Mouse (Mus musculus): ENCODE measurements around the gene Glb1l. TPM values are rescaled to one million over a fixed set of nuclear protein-coding genes. Genes with fewer than 3 reads are reported as not detected.

The Glb1l gene
- polyA plus RNA-seq, 1 experiment from 2014 or later, result 12.8 TPM

- Histone ChIP-seq H3K27me3 (ENCODE audit: low read depth, poor library complexity, severe bottlenecking) (peaks cover 32% of the 10 kb centered on the region), H3K9me3 (replicated peaks) (no peaks in the 10 kb centered on the region), H3K4me3 (no peak overlapping the region), H3K4me1 (no peaks in the 10 kb centered on the region), H3K36me3 (no peaks in the 10 kb centered on the region), H3K27ac (no peak overlapping the region)
- 87% methylated on average over 3 of the region's 3 CpGs for WGBS
- DNase-seq (ENCODE audit: low spot score), result no peak
Measured at GRCm38 (mm10) chr1:75225473-75225872, 14.9 kb upstream of the Glb1l start.

- H3K27ac ChIP-seq, result no peak overlapping the region
- no peaks in the 10 kb centered on the region for H3K9me3 ChIP-seq (replicated peaks)
- H3K4me1 ChIP-seq, result peaks cover 14% of the 10 kb centered on the region
- WGBS, result 68% methylated on average over 6 of the region's 6 CpGs
- H3K4me3 ChIP-seq, result no peak overlapping the region
- DNase-seq (ENCODE audit: low spot score), result no peak
- peaks cover 51% of the 10 kb centered on the region for H3K27me3 ChIP-seq (ENCODE audit: low read depth, poor library complexity, severe bottlenecking)
- H3K36me3 ChIP-seq, result no peaks in the 10 kb centered on the region
Measured at GRCm38 (mm10) chr1:75223532-75223931, 12.9 kb upstream of the Glb1l start.

DNA sequence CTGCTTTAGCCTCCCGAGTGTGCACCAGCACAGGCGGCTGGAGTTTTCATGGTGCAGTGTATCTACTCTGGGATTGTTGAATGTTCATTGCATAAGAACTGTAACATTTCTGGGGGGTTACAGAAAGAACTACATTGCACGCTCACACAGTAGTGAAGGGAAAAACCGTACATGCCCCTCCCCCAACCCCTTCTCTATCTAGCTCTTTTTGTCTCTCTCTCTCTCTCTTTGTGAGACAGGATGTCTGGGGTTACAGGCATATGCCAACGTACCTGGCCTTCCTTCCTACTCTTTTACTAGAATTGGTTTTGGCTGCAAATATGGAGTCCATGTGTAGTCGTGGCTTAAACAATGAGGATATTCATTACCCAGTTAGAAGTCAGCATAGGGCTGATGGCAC, 12.3 kb upstream of the Glb1l start:
- no peak overlapping the region for H3K27ac ChIP-seq
- H3K4me1 ChIP-seq, result peaks cover 20% of the 10 kb centered on the region
- 83% methylated on average over 6 of the region's 6 CpGs for WGBS
- no peak for DNase-seq (ENCODE audit: low spot score)
- no peaks in the 10 kb centered on the region for H3K36me3 ChIP-seq
- H3K4me3 ChIP-seq, result no peak overlapping the region
- H3K27me3 ChIP-seq (ENCODE audit: low read depth, poor library complexity, severe bottlenecking), result peaks cover 57% of the 10 kb centered on the region
- H3K9me3 ChIP-seq (replicated peaks), result no peaks in the 10 kb centered on the region

DNA sequence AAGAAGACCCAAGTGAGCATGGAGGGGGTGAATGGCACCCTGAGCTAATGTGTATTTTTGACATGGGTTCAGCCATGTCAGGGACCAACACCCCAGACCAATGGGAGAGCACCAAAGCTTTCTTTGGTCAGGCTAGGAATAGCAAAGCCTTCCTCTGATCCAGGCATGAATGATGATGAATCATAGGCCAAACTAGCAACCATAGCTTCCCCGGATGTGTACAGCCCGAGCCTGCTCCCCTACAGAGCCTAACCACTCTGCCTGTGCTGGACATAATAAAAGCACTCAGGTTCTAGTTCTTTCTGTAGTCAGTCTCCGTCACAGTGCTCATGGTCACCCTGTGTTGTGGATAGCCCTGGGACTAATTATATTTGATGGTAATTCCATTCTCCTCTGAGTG, 10.9 kb upstream of the Glb1l start:
- 78% methylated on average over 3 of the region's 3 CpGs for WGBS
- H3K27me3 ChIP-seq (ENCODE audit: low read depth, poor library complexity, severe bottlenecking), result peaks cover 71% of the 10 kb centered on the region

DNA sequence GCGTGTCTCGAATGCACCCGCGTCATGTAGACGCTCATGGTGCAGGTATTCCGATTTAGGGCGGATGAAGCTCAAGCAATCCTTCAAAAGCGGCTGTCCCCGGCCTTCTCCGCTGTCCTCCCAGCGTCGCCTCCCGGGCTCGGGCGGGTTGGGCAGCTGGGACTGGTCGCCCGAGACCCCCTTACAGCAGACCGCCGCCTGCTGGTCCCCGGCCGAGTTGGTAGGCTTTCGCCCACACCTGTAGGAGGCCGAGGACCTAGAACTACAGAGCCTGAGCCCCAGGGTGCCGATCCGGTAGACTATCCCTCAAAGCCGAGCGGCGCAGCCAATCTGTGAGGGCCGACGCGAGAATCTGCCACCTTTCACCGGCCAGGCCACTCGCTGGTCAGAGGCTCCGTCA, 8.9 kb upstream of the Glb1l start, which contains the start of gene Tuba4a:
Gene Tuba4a, minus strand, starts transcription at position 335 of the 400 bp plus-strand sequence.
- peak within 1 kb of the TSS; percentile 60 for H3K4me3 ChIP-seq
- H3K4me1 ChIP-seq, result peaks cover 22% of the 10 kb centered on the region
- under 1% methylated on average over 34 of the region's 34 CpGs for WGBS
- peaks cover 82% of the 10 kb centered on the region for H3K27me3 ChIP-seq (ENCODE audit: low read depth, poor library complexity, severe bottlenecking)
- H3K36me3 ChIP-seq, result peaks cover 14% of the 10 kb centered on the region
- DNase-seq (ENCODE audit: low spot score), result no peak
- H3K9me3 ChIP-seq (replicated peaks), result no peaks in the 10 kb centered on the region
- H3K27ac ChIP-seq, result peak within 1 kb of the TSS; percentile 40; the same call in 1 of the 2 replicates

More for the DNA sequence above, 10.9 kb upstream of the Glb1l start:
- H3K4me3 ChIP-seq, result no peak overlapping the region
- peaks cover 22% of the 10 kb centered on the region for H3K4me1 ChIP-seq
- no peak overlapping the region for H3K27ac ChIP-seq
- no peaks in the 10 kb centered on the region for H3K9me3 ChIP-seq (replicated peaks)
- no peak for DNase-seq (ENCODE audit: low spot score)
- no peaks in the 10 kb centered on the region for H3K36me3 ChIP-seq

GRCm38 (mm10) chr1:75219078-75219477, 8.5 kb upstream of the Glb1l start:
- DNase-seq (ENCODE audit: low spot score), result peak; percentile 79
- Histone ChIP-seq H3K9me3 (replicated peaks) (no peaks in the 10 kb centered on the region), H3K36me3 (peaks cover 19% of the 10 kb centered on the region), H3K4me3 (peak overlapping the region; percentile 60), H3K27me3 (ENCODE audit: low read depth, poor library complexity, severe bottlenecking) (peaks cover 82% of the 10 kb centered on the region), H3K4me1 (peaks cover 22% of the 10 kb centered on the region), H3K27ac (no peak overlapping the region)
- WGBS, result 0% methylated on average over 24 of the region's 24 CpGs

DNA sequence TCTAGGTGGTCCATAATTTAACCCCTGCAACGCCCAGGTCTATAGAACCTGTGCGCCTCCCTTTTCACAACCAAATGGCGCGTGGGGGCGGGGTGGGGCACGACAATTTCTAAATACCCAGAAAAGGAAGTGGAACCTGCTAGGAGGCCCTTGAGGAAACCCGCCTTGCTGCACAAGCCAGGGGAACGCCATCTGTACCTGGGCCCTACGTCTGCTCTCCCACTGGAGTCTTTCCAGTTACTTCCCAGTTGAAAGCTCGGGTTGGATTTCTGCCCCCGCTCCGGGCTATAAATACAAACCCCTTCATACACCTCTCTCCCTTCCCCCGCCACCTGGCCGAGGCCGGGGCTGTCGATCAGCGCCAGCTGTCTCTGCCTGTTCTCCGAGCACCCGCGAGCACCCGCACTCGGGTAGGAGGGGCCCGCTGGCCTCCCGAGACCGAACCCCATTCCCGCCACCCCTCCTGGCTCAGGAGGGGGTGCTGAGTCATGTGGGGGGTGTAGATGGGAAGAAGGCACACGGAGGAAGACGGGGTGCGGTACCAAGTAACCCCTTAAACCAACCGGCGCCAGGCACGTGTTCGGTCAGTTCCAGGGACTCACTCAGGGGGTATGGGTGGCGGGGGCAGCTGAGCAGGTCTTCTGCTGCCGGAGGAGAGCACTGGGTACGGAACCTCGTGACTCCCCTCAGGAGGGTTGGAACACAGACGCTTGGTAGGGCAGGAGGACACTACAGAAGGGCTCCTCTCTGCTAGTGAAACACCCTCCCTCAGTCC, 7.8 kb upstream of the Glb1l start:
- Histone ChIP-seq H3K9me3 (replicated peaks) (no peaks in the 10 kb centered on the region), H3K4me1 (peaks cover 22% of the 10 kb centered on the region), H3K27ac (peak overlapping the region; percentile 40; the same call in 1 of the 2 replicates), H3K4me3 (peak overlapping the region; percentile 60), H3K36me3 (peaks cover 26% of the 10 kb centered on the region), H3K27me3 (ENCODE audit: low read depth, poor library complexity, severe bottlenecking) (peaks cover 78% of the 10 kb centered on the region)
- DNase-seq (ENCODE audit: low spot score), result peak; percentile 59
- WGBS, result 1% methylated on average over 38 of the region's 38 CpGs

- Histone ChIP-seq H3K27ac (no peak overlapping the region), H3K9me3 (replicated peaks) (no peaks in the 10 kb centered on the region), H3K4me3 (peak overlapping the region; percentile 60), H3K27me3 (ENCODE audit: low read depth, poor library complexity, severe bottlenecking) (peaks cover 74% of the 10 kb centered on the region), H3K36me3 (peaks cover 31% of the 10 kb centered on the region), H3K4me1 (peaks cover 27% of the 10 kb centered on the region)
- no peak for DNase-seq (ENCODE audit: low spot score)
- WGBS, result 2% methylated on average over 6 of the region's 6 CpGs
Measured at GRCm38 (mm10) chr1:75217893-75218226, 7.2 kb upstream of the Glb1l start.

- no peak for DNase-seq (ENCODE audit: low spot score)
- H3K4me1 ChIP-seq, result peaks cover 35% of the 10 kb centered on the region
- no peak overlapping the region for H3K4me3 ChIP-seq
- H3K27me3 ChIP-seq (ENCODE audit: low read depth, poor library complexity, severe bottlenecking), result peaks cover 65% of the 10 kb centered on the region
- peaks cover 40% of the 10 kb centered on the region for H3K36me3 ChIP-seq
- WGBS, result 76% methylated on average over 13 of the region's 13 CpGs
- H3K9me3 ChIP-seq (replicated peaks), result no peaks in the 10 kb centered on the region
- no peak overlapping the region for H3K27ac ChIP-seq
Measured at GRCm38 (mm10) chr1:75216797-75217585, 6.4 kb upstream of the Glb1l start.

DNA sequence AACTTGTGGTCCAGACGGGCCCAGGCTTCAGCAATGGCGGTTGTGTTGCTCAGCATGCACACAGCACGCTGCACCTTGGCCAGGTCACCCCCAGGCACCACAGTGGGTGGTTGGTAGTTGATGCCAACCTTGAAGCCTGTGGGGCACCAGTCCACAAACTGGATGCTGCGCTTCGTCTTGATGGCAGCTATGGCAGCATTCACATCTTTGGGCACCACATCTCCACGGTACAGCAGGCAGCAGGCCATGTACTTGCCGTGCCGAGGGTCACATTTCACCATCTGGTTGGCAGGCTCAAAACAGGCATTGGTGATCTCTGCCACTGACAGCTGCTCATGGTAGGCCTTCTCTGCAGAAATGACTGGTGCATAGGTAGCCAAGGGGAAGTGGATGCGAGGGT, 5.2 kb upstream of the Glb1l start:
- Histone ChIP-seq H3K9me3 (replicated peaks) (no peaks in the 10 kb centered on the region), H3K4me1 (peaks cover 47% of the 10 kb centered on the region), H3K27me3 (ENCODE audit: low read depth, poor library complexity, severe bottlenecking) (peaks cover 53% of the 10 kb centered on the region), H3K36me3 (peaks cover 44% of the 10 kb centered on the region), H3K4me3 (no peak overlapping the region), H3K27ac (no peak overlapping the region)
- 93% methylated on average over 9 of the region's 9 CpGs for WGBS
- DNase-seq (ENCODE audit: low spot score), result no peak

GRCm38 (mm10) chr1:75214886-75215285, 4.3 kb upstream of the Glb1l start:
- Histone ChIP-seq H3K4me3 (no peak overlapping the region), H3K9me3 (replicated peaks) (no peaks in the 10 kb centered on the region), H3K4me1 (peaks cover 56% of the 10 kb centered on the region), H3K27me3 (ENCODE audit: low read depth, poor library complexity, severe bottlenecking) (peaks cover 44% of the 10 kb centered on the region), H3K27ac (no peak overlapping the region), H3K36me3 (peaks cover 44% of the 10 kb centered on the region)
- 84% methylated on average over 5 of the region's 5 CpGs for WGBS
- DNase-seq (ENCODE audit: low spot score), result no peak

GRCm38 (mm10) chr1:75214442-75214841, 3.8 kb upstream of the Glb1l start:
- DNase-seq (ENCODE audit: low spot score), result no peak
- no peak overlapping the region for H3K27ac ChIP-seq
- peaks cover 40% of the 10 kb centered on the region for H3K27me3 ChIP-seq (ENCODE audit: low read depth, poor library complexity, severe bottlenecking)
- H3K4me3 ChIP-seq, result no peak overlapping the region
- H3K4me1 ChIP-seq, result peaks cover 56% of the 10 kb centered on the region
- 78% methylated on average over 2 of the region's 2 CpGs for WGBS
- H3K9me3 ChIP-seq (replicated peaks), result no peaks in the 10 kb centered on the region
- peaks cover 44% of the 10 kb centered on the region for H3K36me3 ChIP-seq

DNA sequence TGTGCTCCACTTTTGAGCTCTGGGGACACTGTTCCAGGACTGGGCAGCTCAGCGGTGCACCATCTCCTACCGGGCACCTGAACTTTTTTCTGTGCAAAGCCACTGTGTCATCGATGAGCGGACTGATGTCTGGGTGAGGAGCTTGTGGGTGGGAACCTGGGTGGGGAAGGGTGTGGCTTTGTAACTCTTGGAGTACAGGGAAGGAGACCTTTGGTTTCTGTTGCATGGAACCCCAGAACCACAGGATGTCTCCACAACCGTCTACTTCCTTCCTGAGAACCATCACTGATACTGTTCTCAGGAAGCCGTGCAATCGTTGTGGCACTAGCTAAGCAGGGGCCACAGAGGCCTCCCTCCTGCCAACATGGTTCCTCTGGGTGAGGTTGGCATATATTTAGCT, 2.5 kb upstream of the Glb1l start:
- H3K27me3 ChIP-seq (ENCODE audit: low read depth, poor library complexity, severe bottlenecking), result peaks cover 32% of the 10 kb centered on the region
- H3K9me3 ChIP-seq (replicated peaks), result no peaks in the 10 kb centered on the region
- 93% methylated on average over 7 of the region's 7 CpGs for WGBS
- H3K4me1 ChIP-seq, result peaks cover 55% of the 10 kb centered on the region
- H3K4me3 ChIP-seq, result no peak overlapping the region
- no peak overlapping the region for H3K27ac ChIP-seq
- DNase-seq (ENCODE audit: low spot score), result no peak
- H3K36me3 ChIP-seq, result peaks cover 44% of the 10 kb centered on the region

Data from limb, embryonic 10.5 days (tissue).